Mouse (Mus musculus): Measurements from ENCODE around the gene Ubtf. TPM values are rescaled to one million over a fixed set of nuclear protein-coding genes. Genes with fewer than 3 reads are reported as not detected.

The Ubtf gene
- polyA plus RNA-seq, 1 experiment: 94.6 TPM

GRCm38 (mm10) chr11:102263211-102263610, 56.3 kb downstream of the Ubtf start:
- Histone ChIP-seq H3K27ac (ENCODE audit: insufficient read depth, low read length) (no peak overlapping the region), H3K4me1 (ENCODE audit: control insufficient read depth, insufficient read depth, low read length) (peaks cover 18% of the 10 kb centered on the region), H3K27me3 (ENCODE audit: control insufficient read depth, insufficient read depth, low read length) (no peaks in the 10 kb centered on the region), H3K4me3 (replicated peaks; ENCODE audit: insufficient read depth, low read depth, low read length) (no peak overlapping the region)
- WGBS: 40% methylated on average over 7 of the region's 7 CpGs
- TF ChIP-seq POLR2A (IDR thresholded peaks at IDR 0.05; ENCODE audit: borderline replicate concordance, insufficient read depth, low read length) (no peak), CTCF (IDR thresholded peaks at IDR 0.05; ENCODE audit: borderline replicate concordance, insufficient read depth, low read depth, low read length) (no peak)
- no peak for DNase-seq

DNA sequence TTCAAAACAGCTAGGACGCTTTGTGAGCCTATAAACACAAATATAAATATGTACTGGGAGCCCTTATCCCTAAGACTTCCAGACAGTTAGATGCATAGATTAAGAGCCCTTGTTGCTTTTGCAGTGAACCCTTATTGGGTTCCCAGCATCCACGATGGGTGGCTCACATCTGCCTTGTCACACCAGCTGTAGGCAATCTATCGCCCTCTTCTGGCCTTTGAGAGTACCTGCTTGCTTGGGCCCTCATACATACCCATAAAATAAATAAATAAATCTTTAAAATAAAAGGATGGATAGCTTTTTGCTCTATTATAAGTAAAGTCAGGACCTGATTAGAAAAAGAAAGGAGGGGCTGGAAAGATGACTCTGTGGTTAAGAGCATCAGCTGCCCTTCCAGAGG, 61.0 kb downstream of the Ubtf start:
- DNase-seq: no peak
- Histone ChIP-seq H3K27ac (ENCODE audit: insufficient read depth, low read length) (no peak overlapping the region), H3K27me3 (ENCODE audit: control insufficient read depth, insufficient read depth, low read length) (no peaks in the 10 kb centered on the region), H3K4me3 (replicated peaks; ENCODE audit: insufficient read depth, low read depth, low read length) (no peak overlapping the region), H3K4me1 (ENCODE audit: control insufficient read depth, insufficient read depth, low read length) (peaks cover 2% of the 10 kb centered on the region; the same call in 1 of the 2 replicates)
- TF ChIP-seq CTCF (IDR thresholded peaks at IDR 0.05; ENCODE audit: borderline replicate concordance, insufficient read depth, low read depth, low read length): peak; percentile 25; the same call in 1 of the 2 replicates
- TF ChIP-seq POLR2A (IDR thresholded peaks at IDR 0.05; ENCODE audit: borderline replicate concordance, insufficient read depth, low read length): no peak
- 91% methylated on average over 3 of the region's 3 CpGs for WGBS

DNA sequence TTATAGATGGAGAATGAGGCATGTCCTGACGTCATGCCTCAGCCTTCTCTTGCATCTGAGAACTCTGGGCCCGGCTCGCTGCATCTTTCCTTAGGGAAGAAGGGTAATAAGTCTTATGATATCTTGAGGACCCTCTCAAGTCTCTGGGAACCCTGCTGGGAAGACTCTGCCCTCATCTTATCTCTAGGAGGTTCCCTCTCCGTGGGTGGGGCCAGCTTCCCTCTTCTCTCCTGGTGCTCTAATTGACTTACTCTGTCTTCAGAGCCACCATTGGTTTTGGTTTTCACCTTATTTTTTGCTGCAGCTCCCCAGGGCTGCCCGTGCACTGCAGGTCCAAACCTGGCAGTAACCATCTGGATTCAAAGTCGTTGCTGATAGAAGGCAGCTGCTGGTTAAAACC, 61.4 kb downstream of the Ubtf start:
- no peak for DNase-seq
- H3K4me1 ChIP-seq (ENCODE audit: control insufficient read depth, insufficient read depth, low read length): no peaks in the 10 kb centered on the region; the same call in 1 of the 2 replicates
- H3K27ac ChIP-seq (ENCODE audit: insufficient read depth, low read length): no peak overlapping the region
- TF ChIP-seq CTCF (IDR thresholded peaks at IDR 0.05; ENCODE audit: borderline replicate concordance, insufficient read depth, low read depth, low read length) (no peak), POLR2A (IDR thresholded peaks at IDR 0.05; ENCODE audit: borderline replicate concordance, insufficient read depth, low read length) (no peak)
- WGBS: 89% methylated on average over 6 of the region's 6 CpGs
- H3K4me3 ChIP-seq (replicated peaks; ENCODE audit: insufficient read depth, low read depth, low read length): no peak overlapping the region
- H3K27me3 ChIP-seq (ENCODE audit: control insufficient read depth, insufficient read depth, low read length): no peaks in the 10 kb centered on the region

DNA sequence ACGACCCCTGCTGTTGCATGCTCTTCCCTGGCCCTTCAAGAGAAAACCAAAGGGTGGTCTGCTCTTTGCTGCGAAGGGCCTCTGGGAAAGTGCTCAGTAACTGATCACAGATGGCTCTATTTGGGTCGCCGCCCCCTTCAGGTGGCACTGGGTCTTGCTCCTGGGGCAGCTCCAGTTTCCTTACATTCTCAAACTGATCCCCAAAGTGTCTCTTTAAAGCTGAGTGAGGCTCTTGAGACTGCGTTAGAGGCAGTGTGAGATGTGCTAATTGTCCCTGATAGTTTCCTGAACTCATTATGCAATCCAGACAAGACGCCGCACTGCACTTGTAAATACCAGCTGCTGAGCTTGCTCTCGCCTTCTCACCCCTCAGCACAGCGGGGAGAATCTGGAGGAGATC, 62.0 kb downstream of the Ubtf start:
- no peaks in the 10 kb centered on the region for H3K27me3 ChIP-seq (ENCODE audit: control insufficient read depth, insufficient read depth, low read length)
- WGBS: 46% methylated on average over 9 of the region's 9 CpGs
- TF ChIP-seq CTCF (IDR thresholded peaks at IDR 0.05; ENCODE audit: borderline replicate concordance, insufficient read depth, low read depth, low read length) (peak; percentile 29; the same call in 1 of the 2 replicates), POLR2A (IDR thresholded peaks at IDR 0.05; ENCODE audit: borderline replicate concordance, insufficient read depth, low read length) (no peak)
- H3K4me1 ChIP-seq (ENCODE audit: control insufficient read depth, insufficient read depth, low read length): no peaks in the 10 kb centered on the region; the same call in 1 of the 2 replicates
- no peak for DNase-seq
- no peak overlapping the region for H3K27ac ChIP-seq (ENCODE audit: insufficient read depth, low read length)
- H3K4me3 ChIP-seq (replicated peaks; ENCODE audit: insufficient read depth, low read depth, low read length): no peak overlapping the region

Other genes with a start within 250 kb of the Ubtf start
- gene Mpp2, start 231.2 kb downstream of the Ubtf start, polyA plus RNA-seq (2012; rRNA removed): 50.3 and 55.3 TPM in 2 replicates
- gene Ppy, start 218.4 kb downstream of the Ubtf start, polyA plus RNA-seq (2012; rRNA removed): not detected in 2 replicates
- gene Pyy, start 211.9 kb downstream of the Ubtf start, polyA plus RNA-seq (2012; rRNA removed): 7.1 and 7.4 TPM in 2 replicates
- gene Nags, start 174.2 kb downstream of the Ubtf start, polyA plus RNA-seq (2012; rRNA removed): not detected in 2 replicates
- 33.2 and 34.0 TPM in 2 replicates for gene Tmem101, start 163.3 kb downstream of the Ubtf start, polyA plus RNA-seq (2012; rRNA removed)
- 35.2 and 40.2 TPM in 2 replicates for gene Lsm12, start 134.4 kb downstream of the Ubtf start, polyA plus RNA-seq (2012; rRNA removed)
- 115 and 120 TPM in 2 replicates for gene G6pc3, start 130.1 kb downstream of the Ubtf start, polyA plus RNA-seq (2012; rRNA removed)
- 188 and 194 TPM in 2 replicates for gene Hdac5, start 89.6 kb downstream of the Ubtf start, polyA plus RNA-seq (2012; rRNA removed)
- 1.3 and 2.2 TPM in 2 replicates for gene BC030867, start 70.9 kb downstream of the Ubtf start, polyA plus RNA-seq (2012; rRNA removed)
- 3.1 and 4.0 TPM in 2 replicates for gene Asb16, start 51.0 kb downstream of the Ubtf start, polyA plus RNA-seq (2012; rRNA removed)
- 82.7 and 85.3 TPM in 2 replicates for gene Tmub2, start 34.8 kb downstream of the Ubtf start, polyA plus RNA-seq (2012; rRNA removed)
- gene Atxn7l3, start 23.1 kb downstream of the Ubtf start, polyA plus RNA-seq (2012; rRNA removed): 93.3 and 101 TPM in 2 replicates
- 0.72 and 0.90 TPM in 2 replicates for gene Slc4a1, start 46.5 kb upstream of the Ubtf start, polyA plus RNA-seq (2012; rRNA removed)
- gene Rundc3a, start 73.7 kb upstream of the Ubtf start, polyA plus RNA-seq (2012; rRNA removed): 446 and 460 TPM in 2 replicates
- gene Slc25a39, start 88.2 kb upstream of the Ubtf start, polyA plus RNA-seq (2012; rRNA removed): 124 and 126 TPM in 2 replicates
- 58.4 TPM in 2 replicates for gene Grn, start 110.6 kb upstream of the Ubtf start, polyA plus RNA-seq (2012; rRNA removed)
- gene Fam171a2, start 127.9 kb upstream of the Ubtf start, polyA plus RNA-seq (2012; rRNA removed): 57.8 and 60.3 TPM in 2 replicates
- gene Itga2b, start 150.4 kb upstream of the Ubtf start, polyA plus RNA-seq (2012; rRNA removed): 2.8 and 4.0 TPM in 2 replicates
- gene Gpatch8, start 236.7 kb upstream of the Ubtf start, polyA plus RNA-seq (2012; rRNA removed): 64.7 and 66.9 TPM in 2 replicates